8 mouse cellular contexts compared by ENCODE assay signal in the genomic region with DNA sequence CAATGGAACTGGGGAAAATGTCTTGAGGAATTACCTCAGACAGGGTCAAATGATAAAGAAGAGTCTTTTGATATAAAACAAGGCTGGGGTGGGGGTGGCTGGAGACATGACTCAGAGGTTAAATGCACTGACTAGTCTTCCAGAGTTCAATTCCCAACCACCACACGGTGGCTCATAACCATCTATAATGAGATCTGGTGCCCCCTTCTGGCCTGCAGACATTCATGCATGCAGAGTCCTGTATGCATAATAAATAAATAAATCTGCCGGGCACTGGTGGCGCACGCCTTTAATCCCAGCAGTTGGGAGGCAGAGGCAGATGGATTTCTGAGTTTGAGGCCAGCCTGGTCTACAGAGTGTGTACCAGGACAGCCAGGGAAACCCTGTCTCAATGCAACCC. TPM values are rescaled to one million over a fixed set of nuclear protein-coding genes. Genes with fewer than 3 reads are reported as not detected.
DNase-seq lines count a peak whose midpoint lies in the region; ATAC-seq and TF ChIP-seq lines count a peak whose summit lies in the region.

No protein-coding gene starts in this region.

- no peaks in the 10 kb centered on the region for H3K36me3 ChIP-seq in hindbrain, embryonic 11.5 days (ENCODE audit: control insufficient read depth, insufficient read depth, low read length)
- no peaks in the 10 kb centered on the region for H3K36me3 ChIP-seq in hindbrain, embryonic 16.5 days (ENCODE audit: control insufficient read depth, insufficient read depth, low read length)
- no peaks in the 10 kb centered on the region for H3K36me3 ChIP-seq in small intestine, adult 2 months (ENCODE audit: control insufficient read depth, insufficient read depth, low read length)

- peak; percentile 35; the same call in 1 of the 2 replicates for TF ChIP-seq CTCF in small intestine, adult 2 months (IDR thresholded peaks at IDR 0.05; ENCODE audit: extremely low read depth, insufficient read length, insufficient replicate concordance, low read depth, low read length)

- H3K9ac ChIP-seq in hindbrain, embryonic 11.5 days (ENCODE audit: low read depth, low read length), result no peak overlapping the region
- H3K9ac ChIP-seq in hindbrain, embryonic 16.5 days (ENCODE audit: low read depth, low read length), result no peak overlapping the region

- H3K4me1 ChIP-seq in hindbrain, embryonic 11.5 days (replicated peaks; ENCODE audit: control insufficient read depth, insufficient read depth, low read length), result no peaks in the 10 kb centered on the region
- H3K4me1 ChIP-seq in hindbrain, embryonic 16.5 days (ENCODE audit: control insufficient read depth, insufficient read depth, low read depth, low read length), result peaks cover 5% of the 10 kb centered on the region
- no peaks in the 10 kb centered on the region for H3K4me1 ChIP-seq in small intestine, adult 2 months (ENCODE audit: control insufficient read depth, insufficient read depth, insufficient read length, low read length)

- DNase-seq in hindbrain, embryonic 11.5 days (ENCODE audit: low spot score), result peak; percentile 19
- DNase-seq in B cell, adult 2 months, result peak; percentile 61 to 69
- DNase-seq in R1 (ENCODE audit: low read depth, low spot score), result peak; percentile 84
- DNase-seq in kidney, adult 9 months, result peak; percentile 43
- DNase-seq in neural tube, embryonic 10.5 days (ENCODE audit: extremely low spot score, low spot score), result no peak
- no peak for DNase-seq in right cerebral cortex, postnatal 10 days (ENCODE audit: low spot score in 2 of 2)

- no peak for TF ChIP-seq POLR2A in small intestine, adult 2 months (IDR thresholded peaks at IDR 0.05; ENCODE audit: low read depth, low read length)

- WGBS in hindbrain, embryonic 11.5 days, result 54% methylated on average over 4 of the region's 4 CpGs
- WGBS in hindbrain, embryonic 16.5 days, result 41% methylated on average over 4 of the region's 4 CpGs
- WGBS in small intestine, adult 2 months, result 46% methylated on average over 4 of the region's 4 CpGs

- H3K27ac ChIP-seq in hindbrain, embryonic 11.5 days (ENCODE audit: low read depth, low read length), result no peak overlapping the region
- H3K27ac ChIP-seq in hindbrain, embryonic 16.5 days (ENCODE audit: low read depth, low read length), result no peak overlapping the region
- no peak overlapping the region for H3K27ac ChIP-seq in small intestine, adult 2 months (ENCODE audit: insufficient read depth, low read depth, low read length)

- H3K27me3 ChIP-seq in hindbrain, embryonic 11.5 days (ENCODE audit: control insufficient read depth, insufficient read depth, low read length), result no peaks in the 10 kb centered on the region
- H3K27me3 ChIP-seq in hindbrain, embryonic 16.5 days (replicated peaks; ENCODE audit: control insufficient read depth, insufficient read depth, low read length), result no peaks in the 10 kb centered on the region
- H3K27me3 ChIP-seq in small intestine, adult 2 months (ENCODE audit: control insufficient read depth, insufficient read depth, low read length), result no peaks in the 10 kb centered on the region

- H3K4me2 ChIP-seq in hindbrain, embryonic 11.5 days (replicated peaks; ENCODE audit: low read depth, low read length), result no peak overlapping the region
- H3K4me2 ChIP-seq in hindbrain, embryonic 16.5 days (ENCODE audit: low read length), result no peak overlapping the region

- no peak overlapping the region for H3K4me3 ChIP-seq in hindbrain, embryonic 11.5 days (ENCODE audit: low read depth, low read length)
- no peak overlapping the region for H3K4me3 ChIP-seq in hindbrain, embryonic 16.5 days (ENCODE audit: low read length)
- no peak overlapping the region for H3K4me3 ChIP-seq in small intestine, adult 2 months (ENCODE audit: low read depth, low read length)

- ATAC-seq in hindbrain, embryonic 11.5 days (ENCODE audit: low FRiP score), result no peak
- no peak for ATAC-seq in hindbrain, embryonic 16.5 days

- H3K9me3 ChIP-seq in hindbrain, embryonic 11.5 days (ENCODE audit: control insufficient read depth, low read length), result no peaks in the 10 kb centered on the region
- H3K9me3 ChIP-seq in hindbrain, embryonic 16.5 days (ENCODE audit: control insufficient read depth, low read length), result no peaks in the 10 kb centered on the region

RNA-seq across cellular contexts. Expression of a gene that starts 4.8 kb away (rescaled TPM):
- 8.1 and 8.6 TPM in 2 replicates for polyA plus RNA-seq in hindbrain, embryonic 11.5 days (2014; fragmentation: Nextera tagmentation; extraction: Ambion mirVana)
- polyA plus RNA-seq in hindbrain, embryonic 16.5 days (2015; fragmentation: Nextera tagmentation; extraction: Ambion mirVana), result 6.8 and 10.2 TPM in 2 replicates
- polyA plus RNA-seq in small intestine, adult 2 months (2012; rRNA removed), result 0.76 and 0.99 TPM in 2 replicates

RNA-seq across cellular contexts. Expression of a gene that starts 4.9 kb away (rescaled TPM):
- 736 and 767 TPM in 2 replicates for polyA plus RNA-seq in hindbrain, embryonic 11.5 days (2014; fragmentation: Nextera tagmentation; extraction: Ambion mirVana)
- 444 and 454 TPM in 2 replicates for polyA plus RNA-seq in hindbrain, embryonic 16.5 days (2015; fragmentation: Nextera tagmentation; extraction: Ambion mirVana)
- polyA plus RNA-seq in small intestine, adult 2 months (2012; rRNA removed), result 46.0 and 73.9 TPM in 2 replicates

RNA-seq across cellular contexts. Expression of a gene that starts 5.0 kb away (rescaled TPM):
- polyA plus RNA-seq in hindbrain, embryonic 11.5 days (2014; fragmentation: Nextera tagmentation; extraction: Ambion mirVana), result 0.20 and 0.49 TPM in 2 replicates
- polyA plus RNA-seq in hindbrain, embryonic 16.5 days (2015; fragmentation: Nextera tagmentation; extraction: Ambion mirVana), result not detected in 2 replicates
- not detected in 2 replicates for polyA plus RNA-seq in small intestine, adult 2 months (2012; rRNA removed)

RNA-seq across cellular contexts. Expression of a gene that starts 32.9 kb away (rescaled TPM):
- 69.4 and 71.5 TPM in 2 replicates for polyA plus RNA-seq in hindbrain, embryonic 11.5 days (2014; fragmentation: Nextera tagmentation; extraction: Ambion mirVana)
- 127 and 136 TPM in 2 replicates for polyA plus RNA-seq in hindbrain, embryonic 16.5 days (2015; fragmentation: Nextera tagmentation; extraction: Ambion mirVana)
- 82.0 and 181 TPM in 2 replicates for polyA plus RNA-seq in small intestine, adult 2 months (2012; rRNA removed)

RNA-seq across cellular contexts. Expression of a gene that starts 37.5 kb away (rescaled TPM):
- polyA plus RNA-seq in hindbrain, embryonic 11.5 days (2014; fragmentation: Nextera tagmentation; extraction: Ambion mirVana), result 0.13 and 0.25 TPM in 2 replicates
- 0.52 and 0.99 TPM in 2 replicates for polyA plus RNA-seq in hindbrain, embryonic 16.5 days (2015; fragmentation: Nextera tagmentation; extraction: Ambion mirVana)
- polyA plus RNA-seq in small intestine, adult 2 months (2012; rRNA removed), result 11.2 and 40.3 TPM in 2 replicates

Comparison
In these comparisons a context has a peak if more than half of its experiments do, and no peak if none do; other contexts are left out.
1. DNase-seq: peak in hindbrain, embryonic 11.5 days (single experiment), B cell, adult 2 months (2 of 2), R1 (single experiment) and kidney, adult 9 months (single experiment); none in neural tube, embryonic 10.5 days (single experiment) and right cerebral cortex, postnatal 10 days (0 of 2).